Mouse (Mus musculus): ENCODE data around the gene Crygd. TPM values are rescaled to one million over a fixed set of nuclear protein-coding genes. Genes with fewer than 3 reads are reported as not detected.

The Crygd gene
- polyA plus RNA-seq, 1 experiment from 2014 or later, result not detected

- ATAC-seq (ENCODE audit: low FRiP score, low read depth), result no peak
- Histone ChIP-seq H3K9me3 (no peaks in the 10 kb centered on the region), H3K4me1 (no peaks in the 10 kb centered on the region), H3K9ac (no peak overlapping the region), H3K27ac (no peak overlapping the region), H3K27me3 (replicated peaks) (no peaks in the 10 kb centered on the region), H3K4me2 (replicated peaks) (no peak overlapping the region), H3K4me3 (no peak overlapping the region), H3K36me3 (no peaks in the 10 kb centered on the region)
- 68% methylated on average over 2 of the region's 2 CpGs for WGBS
These were observed 25.7 kb downstream of the Crygd start for GRCm38 (mm10) chr1:65037542-65037941.

GRCm38 (mm10) chr1:65035513-65035912 is 27.7 kb downstream of the Crygd start:
- ATAC-seq (ENCODE audit: low FRiP score, low read depth), result no peak
- no peak overlapping the region for H3K4me3 ChIP-seq
- no peak overlapping the region for H3K27ac ChIP-seq
- H3K4me2 ChIP-seq (replicated peaks), result no peak overlapping the region
- no peaks in the 10 kb centered on the region for H3K4me1 ChIP-seq
- 53% methylated on average over 3 of the region's 3 CpGs for WGBS
- H3K9me3 ChIP-seq, result no peaks in the 10 kb centered on the region
- H3K36me3 ChIP-seq, result no peaks in the 10 kb centered on the region
- no peak overlapping the region for H3K9ac ChIP-seq
- H3K27me3 ChIP-seq (replicated peaks), result no peaks in the 10 kb centered on the region

GRCm38 (mm10) chr1:65032641-65033040 is 30.6 kb downstream of the Crygd start, which contains the start of gene Akr1cl:
TSS of gene Akr1cl (minus strand) at chr1:65032759.
- Histone ChIP-seq H3K4me1 (no peaks in the 10 kb centered on the region), H3K9ac (no peak within 1 kb of the TSS), H3K4me3 (no peak within 1 kb of the TSS), H3K36me3 (no peaks in the 10 kb centered on the region), H3K27me3 (replicated peaks) (no peaks in the 10 kb centered on the region), H3K9me3 (no peaks in the 10 kb centered on the region), H3K4me2 (replicated peaks) (no peak within 1 kb of the TSS), H3K27ac (no peak within 1 kb of the TSS)
- ATAC-seq (ENCODE audit: low FRiP score, low read depth), result no peak

- 74% methylated on average over 9 of the region's 9 CpGs for WGBS
- H3K4me1 ChIP-seq, result no peaks in the 10 kb centered on the region
- no peak overlapping the region for H3K27ac ChIP-seq
- H3K9ac ChIP-seq, result no peak overlapping the region
- H3K27me3 ChIP-seq (replicated peaks), result no peaks in the 10 kb centered on the region
- H3K36me3 ChIP-seq, result no peaks in the 10 kb centered on the region
- no peak for ATAC-seq (ENCODE audit: low FRiP score, low read depth)
- no peaks in the 10 kb centered on the region for H3K9me3 ChIP-seq
- H3K4me2 ChIP-seq (replicated peaks), result no peak overlapping the region
- H3K4me3 ChIP-seq, result no peak overlapping the region
These were observed 35.0 kb downstream of the Crygd start for GRCm38 (mm10) chr1:65028206-65028605.

GRCm38 (mm10) chr1:65012726-65013125 is 50.5 kb downstream of the Crygd start:
- Histone ChIP-seq H3K27ac (no peak overlapping the region), H3K9me3 (no peaks in the 10 kb centered on the region), H3K4me3 (no peak overlapping the region), H3K4me1 (no peaks in the 10 kb centered on the region), H3K9ac (no peak overlapping the region), H3K4me2 (replicated peaks) (no peak overlapping the region), H3K27me3 (replicated peaks) (no peaks in the 10 kb centered on the region), H3K36me3 (no peaks in the 10 kb centered on the region)
- WGBS, result 89% methylated on average over 4 of the region's 4 CpGs
- no peak for ATAC-seq (ENCODE audit: low FRiP score, low read depth)

Other genes with a start within 250 kb of the Crygd start
- 12.9 and 13.2 TPM in 2 replicates for gene Plekhm3, start 106.6 kb downstream of the Crygd start, polyA plus RNA-seq (2016; fragmentation: Nextera tagmentation; extraction: Ambion mirVana)
- 0.15 TPM in 1 of 2 replicates, not detected in the other for gene Akr1cl, start 30.7 kb downstream of the Crygd start, polyA plus RNA-seq (2016; fragmentation: Nextera tagmentation; extraction: Ambion mirVana)
- not detected in 2 replicates for gene Cryge, start 12.3 kb downstream of the Crygd start, polyA plus RNA-seq (2016; fragmentation: Nextera tagmentation; extraction: Ambion mirVana)
- not detected in 2 replicates for gene Crygc, start 10.2 kb upstream of the Crygd start, polyA plus RNA-seq (2016; fragmentation: Nextera tagmentation; extraction: Ambion mirVana)
- gene Crygb, start 18.8 kb upstream of the Crygd start, polyA plus RNA-seq (2016; fragmentation: Nextera tagmentation; extraction: Ambion mirVana), result 0.46 TPM in 1 of 2 replicates, not detected in the other
- not detected in 2 replicates for gene Cryga, start 39.9 kb upstream of the Crygd start, polyA plus RNA-seq (2016; fragmentation: Nextera tagmentation; extraction: Ambion mirVana)
- gene Gm28845, start 56.1 kb upstream of the Crygd start, polyA plus RNA-seq (2016; fragmentation: Nextera tagmentation; extraction: Ambion mirVana), result not detected in 2 replicates
- gene D630023F18Rik, start 59.8 kb upstream of the Crygd start, polyA plus RNA-seq (2016; fragmentation: Nextera tagmentation; extraction: Ambion mirVana), result 0.19 TPM in 1 of 2 replicates, not detected in the other
- 399 and 409 TPM in 2 replicates for gene Idh1, start 123.0 kb upstream of the Crygd start, polyA plus RNA-seq (2016; fragmentation: Nextera tagmentation; extraction: Ambion mirVana)
- gene Pikfyve, start 123.2 kb upstream of the Crygd start, polyA plus RNA-seq (2016; fragmentation: Nextera tagmentation; extraction: Ambion mirVana), result 16.5 and 18.1 TPM in 2 replicates
- 4.2 and 4.7 TPM in 2 replicates for gene Pth2r, start 218.6 kb upstream of the Crygd start, polyA plus RNA-seq (2016; fragmentation: Nextera tagmentation; extraction: Ambion mirVana)

Measured in neural tube, embryonic 12.5 days (tissue).